Mouse (Mus musculus) heart, adult 2 months (tissue): ENCODE results near the gene 3110082I17Rik. TPM values are rescaled to one million over a fixed set of nuclear protein-coding genes. Genes with fewer than 3 reads are reported as not detected.
A peak's percentile ranks its signal among the peaks of the same experiment; 100 is the strongest.

Source experiments
- DNase-seq, 2 experiments: peaks; one replicate each; pipeline ENCODE4 v3.0.0; 2021
- H3K27ac ChIP-seq: fragments of 200-600 bp; 2 replicates; pipeline ENCODE4 v1.8.1; 2022
- H3K27me3 ChIP-seq: fragments of 200-500 bp; 2 replicates; pipeline ENCODE4 v1.6.1; 2012; ENCODE audit warnings: mild to moderate bottlenecking, low read length, inconsistent platforms, mixed read lengths; ENCODE audit not compliant: control insufficient read depth, insufficient read depth
- H3K36me3 ChIP-seq: fragments of 200-500 bp; 2 replicates; pipeline ENCODE4 v1.6.1; 2012; ENCODE audit warnings: low read length, inconsistent platforms; ENCODE audit not compliant: control insufficient read depth, insufficient read depth
- H3K4me1 ChIP-seq: fragments of 200-500 bp; 2 replicates; pipeline ENCODE4 v1.6.1; 2011; ENCODE audit warnings: low read length; ENCODE audit not compliant: control insufficient read depth, insufficient read depth
- H3K4me3 ChIP-seq: fragments of 200-600 bp; 2 replicates; pipeline ENCODE4 v1.8.1; 2022
- H3K79me2 ChIP-seq: fragments of 200-500 bp; replicated peaks from 2 replicates; pipeline ENCODE4 v1.6.1; 2012; ENCODE audit warnings: mild to moderate bottlenecking, inconsistent platforms, low read length, moderate library complexity, mixed read lengths; ENCODE audit not compliant: control insufficient read depth, insufficient read depth
- H3K9ac ChIP-seq: fragments of 200-500 bp; 2 replicates; pipeline ENCODE4 v1.6.1; 2012; ENCODE audit warnings: low read depth, mild to moderate bottlenecking, control low read depth, inconsistent platforms, low read length, mixed read lengths
- CTCF ChIP-seq: fragments of 200-600 bp; IDR thresholded peaks from 2 replicates; pipeline ENCODE4 v1.8.1; 2022; ENCODE audit warnings: antibody characterized with exemption, mild to moderate bottlenecking, moderate library complexity
- EP300 ChIP-seq: fragments of 200-500 bp; IDR thresholded peaks from 2 replicates; pipeline ENCODE4 v1.6.1; 2011; ENCODE audit warnings: low read depth, low read length, control low read depth; ENCODE audit not compliant: insufficient read depth
- POLR2A ChIP-seq: fragments of 200-500 bp; IDR thresholded peaks from 2 replicates; pipeline ENCODE4 v1.6.1; 2011; ENCODE audit warnings: mild to moderate bottlenecking, low read depth, low read length, control low read depth; ENCODE audit not compliant: insufficient read depth
- WGBS: fragments of 180-500 bp; shearing (Covaris S2); methylation state at CpG from one replicate; pipeline ENCODE4 v1.1.7; 2018; 5-methylcytosine and 5-hydroxymethylcytosine counted together
- intact Hi-C: fragments of 180-260 bp; cut with DNase I; formaldehyde crosslinking; loops from one replicate; pipeline ENCODE4 v1.15.1; 2025
- polyA plus RNA-seq: library from polyadenylated mRNA; depleted of rRNA; stranded (reverse); fragments of >200 nt; gene quantifications from 2 replicates; pipeline ENCODE4 v1.2.3, GENCODE M21; 2012
- total RNA-seq, 2 experiments: library from RNA; stranded (reverse); gene quantifications; 2 replicates each; pipeline ENCODE4 v1.2.3; 2021

Gene 3110082I17Rik
- total and polyA plus RNA-seq, 3 experiments, result 4.9 to 5.7 (median 5.6) TPM

DNA sequence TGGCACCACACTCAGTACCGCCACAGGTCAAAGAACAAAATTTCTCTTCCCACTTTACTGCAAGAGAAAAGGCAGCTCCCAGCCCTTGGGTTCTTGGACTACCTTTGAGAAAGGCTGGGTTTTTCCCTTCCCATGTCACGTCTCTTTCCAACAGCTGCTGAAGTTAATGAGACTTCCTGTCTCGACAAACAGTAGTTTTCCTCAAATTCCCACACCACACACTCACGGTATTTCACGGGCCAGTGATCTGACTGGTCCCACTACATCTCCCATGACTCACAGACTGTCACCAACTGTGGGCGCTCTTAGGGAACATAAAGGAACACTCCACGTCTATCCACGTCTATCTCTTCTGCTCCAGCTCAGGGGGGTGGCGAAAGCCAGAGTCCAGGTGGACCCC lies 35.1 kb downstream of the 3110082I17Rik start:
- H3K4me3 ChIP-seq, result no peak overlapping the region
- WGBS, result 68% methylated on average over 9 of the region's 9 CpGs
- DNase-seq, result no peak
- intact Hi-C loops, result no loop called here
- no peaks in the 10 kb centered on the region for H3K36me3 ChIP-seq
- TF ChIP-seq POLR2A, result no peak
- no peak for TF ChIP-seq EP300
- TF ChIP-seq CTCF, result no peak
- no peak overlapping the region for H3K27ac ChIP-seq
- peaks cover 8% of the 10 kb centered on the region for H3K4me1 ChIP-seq
- no peak overlapping the region for H3K9ac ChIP-seq
- no peaks in the 10 kb centered on the region for H3K79me2 ChIP-seq
- H3K27me3 ChIP-seq, result no peaks in the 10 kb centered on the region

DNA sequence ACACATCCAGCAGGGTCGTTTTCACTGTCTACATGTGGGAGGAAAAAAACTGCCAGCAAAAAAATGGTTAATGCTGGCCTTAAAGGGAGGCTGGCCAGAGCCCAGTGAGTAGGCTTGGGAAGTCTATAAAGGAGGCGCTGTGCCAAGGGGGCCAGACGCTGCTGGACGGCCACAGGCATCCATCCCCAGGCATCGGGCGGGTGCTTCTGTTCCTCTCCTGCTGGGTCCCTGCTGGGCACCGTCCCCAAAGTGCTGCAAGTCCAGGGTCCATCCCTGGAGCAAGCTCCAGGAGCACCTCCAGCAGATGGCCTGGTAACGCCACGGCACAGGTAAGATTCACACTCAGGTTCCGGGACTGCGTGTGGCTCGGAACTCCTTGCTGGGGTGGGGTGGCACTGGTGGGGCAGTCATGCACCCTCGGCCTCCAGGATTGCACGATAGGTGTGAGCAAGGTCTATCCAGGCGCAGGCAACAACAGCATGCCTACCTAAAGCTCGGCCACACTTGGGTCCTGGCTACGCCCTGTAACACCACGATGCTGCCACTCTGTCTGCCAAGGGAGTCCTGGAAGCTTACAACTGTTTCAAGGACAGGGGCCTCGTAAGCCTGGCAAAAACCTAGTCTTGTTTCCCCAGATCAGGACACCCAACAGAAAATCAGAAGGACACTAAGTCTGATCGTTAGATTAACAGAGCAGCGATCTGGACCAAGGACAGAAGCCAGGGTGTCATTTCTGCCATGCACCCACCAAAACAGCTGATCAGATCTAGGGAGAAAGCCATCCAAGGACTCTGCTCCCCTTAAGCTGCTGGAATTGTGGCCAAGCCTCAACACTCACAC lies 37.1 kb downstream of the 3110082I17Rik start, which contains the start of gene Gper1:
Gper1 (plus strand) TSS at position 126 of the 840 bp plus-strand sequence.
- no peaks in the 10 kb centered on the region for H3K36me3 ChIP-seq
- DNase-seq, result no peak
- intact Hi-C loops, result no loop called here
- peak within 1 kb of the TSS; percentile 41 for H3K27ac ChIP-seq
- no peaks in the 10 kb centered on the region for H3K27me3 ChIP-seq
- peak within 1 kb of the TSS; percentile 28 for H3K9ac ChIP-seq
- H3K4me3 ChIP-seq, result peak within 1 kb of the TSS; percentile 18
- WGBS, result 50% methylated on average over 21 of the region's 21 CpGs
- TF ChIP-seq POLR2A, result no peak
- no peak for TF ChIP-seq EP300
- TF ChIP-seq CTCF, result no peak
- H3K4me1 ChIP-seq, result peaks cover 3% of the 10 kb centered on the region
- H3K79me2 ChIP-seq, result no peaks in the 10 kb centered on the region

DNA sequence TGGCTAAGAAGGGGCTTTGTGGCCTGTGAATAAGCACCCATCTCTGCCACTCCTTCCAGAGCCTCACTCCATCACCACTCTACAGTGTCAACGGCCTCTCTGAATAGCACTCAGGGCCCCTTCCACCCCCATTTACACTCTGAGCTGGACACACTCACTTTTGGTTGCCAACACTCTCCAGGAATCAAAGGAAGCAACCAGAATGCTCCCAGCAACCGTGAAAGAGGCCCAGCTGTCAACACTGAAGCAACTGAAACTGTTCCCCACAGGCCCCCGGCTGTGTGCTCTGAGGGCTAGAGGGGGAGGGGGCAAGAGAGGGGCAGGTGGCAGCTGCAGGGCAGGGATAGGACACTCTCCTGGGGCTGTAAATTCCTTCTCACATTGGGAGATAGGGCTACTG lies 41.7 kb downstream of the 3110082I17Rik start:
- Histone ChIP-seq H3K36me3 (no peaks in the 10 kb centered on the region), H3K4me3 (no peak overlapping the region), H3K9ac (no peak overlapping the region), H3K27ac (no peak overlapping the region), H3K4me1 (no peaks in the 10 kb centered on the region), H3K27me3 (no peaks in the 10 kb centered on the region), H3K79me2 (no peaks in the 10 kb centered on the region)
- TF ChIP-seq POLR2A, result no peak
- TF ChIP-seq EP300, result no peak
- no peak for TF ChIP-seq CTCF
- DNase-seq, result no peak
- intact Hi-C loops, result no loop called here
- WGBS, result 34% methylated on average over 3 of the region's 3 CpGs

DNA sequence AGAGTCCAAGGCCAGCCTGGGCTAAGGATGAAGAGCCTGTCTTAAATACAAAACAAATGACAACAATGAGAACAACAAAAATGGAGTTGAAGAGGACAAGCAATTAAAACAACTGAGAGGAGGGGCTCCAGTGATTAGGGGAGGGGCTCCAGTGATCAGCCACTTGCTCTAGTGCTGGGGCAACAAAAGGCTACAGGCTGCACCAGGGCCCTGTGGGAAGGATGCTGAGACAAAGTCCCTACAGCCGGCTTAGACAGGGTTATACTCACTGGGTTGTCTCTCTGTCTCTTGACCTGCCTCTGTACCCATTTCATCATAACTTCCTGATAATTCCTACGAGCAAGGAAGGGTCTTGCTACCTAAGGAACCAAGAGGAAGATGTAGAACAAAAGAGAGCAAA lies 42.2 kb downstream of the 3110082I17Rik start:
- Histone ChIP-seq H3K9ac (no peak overlapping the region), H3K36me3 (no peaks in the 10 kb centered on the region), H3K4me1 (no peaks in the 10 kb centered on the region), H3K27ac (no peak overlapping the region), H3K27me3 (no peaks in the 10 kb centered on the region), H3K79me2 (no peaks in the 10 kb centered on the region), H3K4me3 (no peak overlapping the region)
- no peak for TF ChIP-seq CTCF
- WGBS, result 60% methylated on average over 2 of the region's 2 CpGs
- intact Hi-C loops, result no loop called here
- DNase-seq, result no peak

DNA sequence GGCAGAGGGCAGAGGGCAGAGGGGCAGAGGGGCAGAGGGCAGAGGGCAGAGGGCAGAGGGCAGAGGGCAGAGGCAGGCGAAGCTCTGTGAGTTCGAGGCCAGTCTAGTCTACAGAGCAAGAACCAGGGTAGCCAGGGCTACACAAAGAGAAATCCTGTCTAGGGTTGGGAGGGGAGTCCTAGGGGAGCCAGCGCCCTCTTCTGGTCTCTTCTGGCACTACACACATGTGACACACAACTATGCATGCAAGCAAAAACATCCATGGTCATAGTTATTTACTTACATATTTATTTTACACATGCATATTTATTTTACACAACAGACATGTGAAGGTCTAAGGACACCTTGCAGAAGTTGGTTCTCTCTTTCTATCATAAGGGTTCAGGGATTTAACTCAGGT lies 42.8 kb downstream of the 3110082I17Rik start:
- Histone ChIP-seq H3K27ac (no peak overlapping the region), H3K4me1 (no peaks in the 10 kb centered on the region), H3K36me3 (no peaks in the 10 kb centered on the region), H3K27me3 (no peaks in the 10 kb centered on the region), H3K79me2 (no peaks in the 10 kb centered on the region), H3K9ac (no peak overlapping the region), H3K4me3 (no peak overlapping the region)
- intact Hi-C loops, result no loop called here
- WGBS, result 88% methylated on average over 3 of the region's 3 CpGs
- peak; percentile 32 for TF ChIP-seq CTCF
- no peak for TF ChIP-seq POLR2A
- no peak for DNase-seq

DNA sequence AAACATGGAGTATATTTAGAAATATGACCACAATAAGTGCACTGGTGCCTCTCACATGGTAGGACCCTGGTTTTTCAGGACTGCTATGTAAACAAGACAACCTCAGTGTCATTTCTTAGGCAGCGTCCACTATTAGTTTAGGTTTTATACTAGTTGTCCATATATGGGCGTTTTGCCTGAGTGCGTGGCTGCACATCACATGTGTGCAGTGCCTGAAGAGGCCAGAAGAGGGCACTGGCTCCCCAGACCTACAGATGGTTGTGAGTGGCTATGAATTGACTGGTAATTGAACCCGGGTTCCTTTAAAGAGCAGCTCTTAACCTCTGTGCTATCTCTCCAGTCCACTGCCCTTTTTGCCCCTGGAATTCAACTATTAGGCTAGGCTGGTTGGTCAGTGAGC lies 43.4 kb downstream of the 3110082I17Rik start:
- H3K4me1 ChIP-seq, result no peaks in the 10 kb centered on the region
- H3K4me3 ChIP-seq, result no peak overlapping the region
- DNase-seq, result no peak
- H3K36me3 ChIP-seq, result no peaks in the 10 kb centered on the region
- H3K27ac ChIP-seq, result no peak overlapping the region
- intact Hi-C loops, result no loop called here
- H3K9ac ChIP-seq, result no peak overlapping the region
- no peaks in the 10 kb centered on the region for H3K79me2 ChIP-seq
- WGBS, result 96% methylated on average over 4 of the region's 4 CpGs
- H3K27me3 ChIP-seq, result no peaks in the 10 kb centered on the region
- TF ChIP-seq EP300 (no peak), POLR2A (no peak), CTCF (peak; percentile 43)
